In genomic region chr2:170101132-170101531, GRCm38 (mm10) we compare ENCODE assay signal across 9 mouse cellular contexts. TPM values are rescaled to one million over a fixed set of nuclear protein-coding genes. Genes with fewer than 3 reads are reported as not detected.
DNase-seq lines count a peak whose midpoint lies in the region; ATAC-seq and TF ChIP-seq lines count a peak whose summit lies in the region.
"Had no signal": no experiment of that assay in that cellular context is flagged by ENCODE, and none has a peak within 500 bp of the region (broad histone marks: within the 10 kb centered on the region; RNA-seq: fewer than 3 reads in every experiment).

No protein-coding gene starts in this region.

- H3K27ac ChIP-seq in bone marrow macrophage, adult 2 months (ENCODE audit: insufficient read depth, low read depth, low read length) = no peak overlapping the region
- H3K27ac ChIP-seq in heart, embryonic 16.5 days (ENCODE audit: low read length) = no peak overlapping the region
- no peak overlapping the region for H3K27ac ChIP-seq in liver, postnatal 0 days (ENCODE audit: low read depth)
- H3K27ac ChIP-seq in neural tube, embryonic 15.5 days (replicated peaks) = no peak overlapping the region
- no peak overlapping the region for H3K27ac ChIP-seq in testis, adult 2 months (ENCODE audit: control insufficient read depth, insufficient read depth, low read depth, low read length)
- H3K27ac ChIP-seq: limb, embryonic 15.5 days had no signal

- H3K4me2 ChIP-seq in heart, embryonic 16.5 days (ENCODE audit: low read depth, low read length) = peak overlapping the region; percentile 33
- H3K4me2 ChIP-seq in liver, postnatal 0 days (ENCODE audit: low read depth, low read length) = 0 out of 2 replicates have a peak overlapping the region, but pooled peaks have one; percentile 19
- no peak overlapping the region for H3K4me2 ChIP-seq in neural tube, embryonic 15.5 days
- H3K4me2 ChIP-seq: limb, embryonic 15.5 days had no signal

- H3K4me1 ChIP-seq in bone marrow macrophage, adult 2 months (ENCODE audit: control insufficient read depth, insufficient read depth, low read length) = peaks cover 3% of the 10 kb centered on the region; the same call in 1 of the 2 replicates
- no peaks in the 10 kb centered on the region for H3K4me1 ChIP-seq in heart, embryonic 16.5 days (ENCODE audit: control insufficient read depth, insufficient read depth, low read length)
- H3K4me1 ChIP-seq in liver, postnatal 0 days (ENCODE audit: insufficient read depth) = no peaks in the 10 kb centered on the region
- H3K4me1 ChIP-seq in neural tube, embryonic 15.5 days = peaks cover 4% of the 10 kb centered on the region
- H3K4me1 ChIP-seq in testis, adult 2 months (ENCODE audit: control insufficient read depth, insufficient read depth, low read length) = 0 out of 2 replicates have a peak, but pooled peaks cover 2% of the 10 kb centered on the region
- H3K4me1 ChIP-seq: limb, embryonic 15.5 days had no signal

- peak; percentile 81 for ATAC-seq in erythroblast, adult 5-6 weeks (replicated peaks; ENCODE audit: low FRiP score, poor library complexity, severe bottlenecking)
- ATAC-seq in heart, embryonic 16.5 days (replicated peaks; ENCODE audit: extremely low read depth, insufficient read depth, low FRiP score) = 0 out of 2 replicates have a peak, but pooled peaks have one; percentile 40
- ATAC-seq in liver, postnatal 0 days = peak; percentile 61; the same call in 1 of the 2 replicates
- peak; percentile 24; the same call in 1 of the 2 replicates for ATAC-seq in neural tube, embryonic 15.5 days (ENCODE audit: low FRiP score)

- TF ChIP-seq CTCF in bone marrow macrophage, adult 2 months (IDR thresholded peaks at IDR 0.05; ENCODE audit: low read depth, low read length) = peak; percentile 91
- peak; percentile 99 for TF ChIP-seq CTCF in liver, postnatal 0 days (IDR thresholded peaks at IDR 0.05; ENCODE audit: low read depth)
- peak; percentile 98 for TF ChIP-seq CTCF in testis, adult 2 months (IDR thresholded peaks at IDR 0.05; ENCODE audit: control insufficient read depth, insufficient read depth, insufficient replicate concordance, low read depth, low read length)

- WGBS in heart, embryonic 16.5 days = 3% methylated on average over 12 of the region's 12 CpGs
- WGBS in liver, postnatal 0 days (ENCODE audit: insufficient replicate concordance) = 3% methylated on average over 12 of the region's 12 CpGs
- 3% methylated on average over 12 of the region's 12 CpGs for WGBS in neural tube, embryonic 15.5 days

- no peaks in the 10 kb centered on the region for H3K27me3 ChIP-seq in heart, embryonic 16.5 days (ENCODE audit: control insufficient read depth, insufficient read depth, low read length)
- no peaks in the 10 kb centered on the region for H3K27me3 ChIP-seq in liver, postnatal 0 days (ENCODE audit: insufficient read depth, low read length)
- no peaks in the 10 kb centered on the region for H3K27me3 ChIP-seq in neural tube, embryonic 15.5 days (replicated peaks)
- no peaks in the 10 kb centered on the region for H3K27me3 ChIP-seq in testis, adult 2 months (ENCODE audit: control insufficient read depth, insufficient read depth, low read length)
- H3K27me3 ChIP-seq: limb, embryonic 15.5 days had no signal

- H3K9me3 ChIP-seq in heart, embryonic 16.5 days (replicated peaks; ENCODE audit: control insufficient read depth, low read length) = no peaks in the 10 kb centered on the region
- no peaks in the 10 kb centered on the region for H3K9me3 ChIP-seq in liver, postnatal 0 days (ENCODE audit: low read length)
- H3K9me3 ChIP-seq in neural tube, embryonic 15.5 days (replicated peaks) = no peaks in the 10 kb centered on the region
- H3K9me3 ChIP-seq: limb, embryonic 15.5 days had no signal

- no peak overlapping the region for H3K9ac ChIP-seq in heart, embryonic 16.5 days (ENCODE audit: low read length)
- H3K9ac ChIP-seq in liver, postnatal 0 days (replicated peaks) = no peak overlapping the region
- H3K9ac ChIP-seq in neural tube, embryonic 15.5 days (replicated peaks) = no peak overlapping the region
- H3K9ac ChIP-seq: limb, embryonic 15.5 days had no signal

- no peak overlapping the region for H3K4me3 ChIP-seq in bone marrow macrophage, adult 2 months (ENCODE audit: insufficient read depth, low read length)
- no peak overlapping the region for H3K4me3 ChIP-seq in heart, embryonic 16.5 days (ENCODE audit: low read length)
- no peak overlapping the region for H3K4me3 ChIP-seq in liver, postnatal 0 days (ENCODE audit: low read depth, low read length)
- no peak overlapping the region for H3K4me3 ChIP-seq in neural tube, embryonic 15.5 days (replicated peaks)
- H3K4me3 ChIP-seq in testis, adult 2 months (ENCODE audit: control insufficient read depth, low read depth, low read length) = no peak overlapping the region; the same call in 1 of the 2 replicates
- H3K4me3 ChIP-seq: limb, embryonic 15.5 days had no signal

- H3K36me3 ChIP-seq in heart, embryonic 16.5 days (ENCODE audit: control insufficient read depth, insufficient read depth) = no peaks in the 10 kb centered on the region
- H3K36me3 ChIP-seq in liver, postnatal 0 days (replicated peaks; ENCODE audit: insufficient read depth, low read length) = no peaks in the 10 kb centered on the region
- no peaks in the 10 kb centered on the region for H3K36me3 ChIP-seq in neural tube, embryonic 15.5 days
- H3K36me3 ChIP-seq in testis, adult 2 months (ENCODE audit: control insufficient read depth, insufficient read depth, low read length) = no peaks in the 10 kb centered on the region

- no peak for TF ChIP-seq POLR2A in bone marrow macrophage, adult 2 months (IDR thresholded peaks at IDR 0.05; ENCODE audit: borderline replicate concordance, low read depth, low read length)
- no peak for TF ChIP-seq POLR2A in testis, adult 2 months (IDR thresholded peaks at IDR 0.05; ENCODE audit: control insufficient read depth, low read depth, low read length)

- no peak for TF ChIP-seq EP300 in liver, postnatal 0 days (IDR thresholded peaks at IDR 0.05; ENCODE audit: low read depth)

- DNase-seq in CD8-positive naive resting alpha-beta T cell, adult 2 months (ENCODE audit: low read depth in 2 of 2, low spot score in 2 of 2) = peak; percentile 86 to 92
- DNase-seq in kidney, postnatal 36 days = peak; percentile 88 to 97
- DNase-seq in liver, postnatal 0 days = peak; percentile 93

RNA-seq across cellular contexts. Expression of gene Zfp217, which starts 46.8 kb away (rescaled TPM):
- 44.0 and 45.3 TPM in 2 replicates for polyA plus RNA-seq in bone marrow macrophage, adult 2 months (2012; ENCODE audit: insufficient read depth, insufficient read length, missing spikeins)
- total RNA-seq in erythroblast, adult 5-6 weeks (2015; ENCODE audit: low replicate concordance) = 75.7 and 92.6 TPM in 2 replicates
- total RNA-seq in erythroblast, adult 5-6 weeks (2017; ENCODE audit: low replicate concordance) = 169 and 180 TPM in 2 replicates
- polyA plus RNA-seq in heart, embryonic 16.5 days (2015; fragmentation: Nextera tagmentation; extraction: Ambion mirVana) = 3.2 and 3.6 TPM in 2 replicates
- 2.1 and 2.4 TPM in 2 replicates for polyA plus RNA-seq in liver, postnatal 0 days (2015; fragmentation: Nextera tagmentation; extraction: Ambion mirVana)
- polyA plus RNA-seq in neural tube, embryonic 15.5 days (2015; fragmentation: Nextera tagmentation; extraction: Ambion mirVana) = 0.82 and 2.4 TPM in 2 replicates
- polyA plus RNA-seq in testis, adult 2 months (2012; rRNA removed) = 74.6 and 80.0 TPM in 2 replicates

Comparison
In these comparisons a context has a peak if more than half of its experiments do, and no peak if none do; other contexts are left out.
1. ATAC-seq: peak in every context shown above with its lines; median percentile 81 in erythroblast, adult 5-6 weeks; 61 in liver, postnatal 0 days; 40 in heart, embryonic 16.5 days; 24 in neural tube, embryonic 15.5 days.